Mouse (Mus musculus): ENCODE measurements around the gene Ptpn21.

GRCm38 (mm10) chr12:98745626-98746025, 8.4 kb upstream of the Ptpn21 start:
- TF ChIP-seq CTCF (IDR thresholded peaks at IDR 0.05; ENCODE audit: insufficient read depth, low read length), result no peak
- TF ChIP-seq POLR2A (IDR thresholded peaks at IDR 0.05; ENCODE audit: borderline replicate concordance, extremely low read depth, low read depth, low read length), result no peak
